Comparison of ENCODE assay signal across 9 mouse cellular contexts in the genomic region with DNA sequence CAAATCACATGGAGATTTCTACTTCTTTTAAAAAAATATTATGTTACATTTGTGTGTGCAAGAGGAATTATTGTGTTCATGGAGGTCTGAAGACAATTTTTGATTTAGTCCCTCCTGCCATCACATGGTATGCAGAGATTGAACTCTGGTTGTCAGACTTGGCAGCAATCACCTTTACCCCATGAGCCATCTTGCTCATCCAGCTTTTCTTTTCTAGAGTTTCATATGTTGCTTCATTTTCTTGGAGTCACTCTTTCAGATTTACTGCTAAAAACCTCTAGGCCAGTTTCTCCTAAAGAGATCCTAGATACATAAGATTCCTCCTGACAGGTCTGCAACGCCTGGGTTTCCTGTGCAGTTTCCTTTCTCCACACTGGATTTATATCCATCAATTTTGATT. TPM values are rescaled to one million over a fixed set of nuclear protein-coding genes. Genes with fewer than 3 reads are reported as not detected.
DNase-seq lines count a peak whose midpoint lies in the region; ATAC-seq and TF ChIP-seq lines count a peak whose summit lies in the region.
"Had no signal": no experiment of that assay in that cellular context is flagged by ENCODE, and none has a peak within 500 bp of the region (broad histone marks: within the 10 kb centered on the region; RNA-seq: fewer than 3 reads in every experiment).

No protein-coding gene starts in this region.

- H3K4me3 ChIP-seq in kidney, adult 2 months (ENCODE audit: insufficient read depth, low read depth, low read length), result no peak overlapping the region
- H3K4me3 ChIP-seq in embryonic facial prominence, embryonic 12.5 days, result 0 out of 2 replicates have a peak overlapping the region, but pooled peaks have one; percentile 66
- H3K4me3 ChIP-seq in intestine, embryonic 16.5 days (ENCODE audit: low read length), result peak overlapping the region; percentile 79

- no peaks in the 10 kb centered on the region; the same call in 1 of the 2 replicates for H3K36me3 ChIP-seq in kidney, adult 2 months (ENCODE audit: control insufficient read depth, insufficient read depth, low read length)
- no peaks in the 10 kb centered on the region for H3K36me3 ChIP-seq in embryonic facial prominence, embryonic 12.5 days
- H3K36me3 ChIP-seq in intestine, embryonic 16.5 days (ENCODE audit: control insufficient read depth, insufficient read depth, low read length), result no peaks in the 10 kb centered on the region

- no peaks in the 10 kb centered on the region for H3K27me3 ChIP-seq in kidney, adult 2 months (replicated peaks; ENCODE audit: control insufficient read depth, insufficient read depth, low read length)
- no peaks in the 10 kb centered on the region for H3K27me3 ChIP-seq in embryonic facial prominence, embryonic 12.5 days
- H3K27me3 ChIP-seq in intestine, embryonic 16.5 days (replicated peaks; ENCODE audit: control insufficient read depth, insufficient read depth, low read length), result no peaks in the 10 kb centered on the region
- H3K27me3 ChIP-seq: Patski had no signal

- 0 out of 2 replicates have a peak overlapping the region, but pooled peaks have one; percentile 5 for H3K9ac ChIP-seq in embryonic facial prominence, embryonic 12.5 days
- peak overlapping the region; percentile 71 for H3K9ac ChIP-seq in intestine, embryonic 16.5 days (ENCODE audit: low read depth, low read length)

- H3K27ac ChIP-seq in kidney, adult 2 months (ENCODE audit: insufficient read depth, low read depth, low read length), result peak overlapping the region; percentile 99
- H3K27ac ChIP-seq in embryonic facial prominence, embryonic 12.5 days, result peak overlapping the region; percentile 88
- peak overlapping the region; percentile 94 for H3K27ac ChIP-seq in intestine, embryonic 16.5 days (ENCODE audit: low read length)

- peaks cover 53% of the 10 kb centered on the region for H3K4me1 ChIP-seq in kidney, adult 2 months (ENCODE audit: control insufficient read depth, insufficient read depth, low read length)
- H3K4me1 ChIP-seq in embryonic facial prominence, embryonic 12.5 days, result peaks cover 36% of the 10 kb centered on the region
- H3K4me1 ChIP-seq in intestine, embryonic 16.5 days (ENCODE audit: control insufficient read depth, insufficient read depth, low read length), result peaks cover 28% of the 10 kb centered on the region

- peak overlapping the region; percentile 81 for H3K4me2 ChIP-seq in embryonic facial prominence, embryonic 12.5 days (replicated peaks)
- peak overlapping the region; percentile 77 for H3K4me2 ChIP-seq in intestine, embryonic 16.5 days (ENCODE audit: low read depth, low read length)

- no peak for TF ChIP-seq POLR2A in kidney, adult 2 months (IDR thresholded peaks at IDR 0.05; ENCODE audit: low read depth, low read length)

- 24% methylated on average over 1 of the region's 1 CpGs for WGBS in kidney, adult 2 months
- 35% methylated on average over 1 of the region's 1 CpGs for WGBS in embryonic facial prominence, embryonic 12.5 days
- WGBS in intestine, embryonic 16.5 days, result 29% methylated on average over 1 of the region's 1 CpGs

- no peak for DNase-seq in kidney, adult 2 months
- DNase-seq in kidney, adult 18-20 months, result no peak
- DNase-seq in naive thymus-derived CD4-positive, alpha-beta T cell, adult 2 months (ENCODE audit: low read depth), result peak; percentile 18
- DNase-seq in left cerebral cortex, postnatal 36 days (ENCODE audit: low spot score in 2 of 2), result no peak
- no peak for DNase-seq in spleen, adult 18-20 months

- ATAC-seq in embryonic facial prominence, embryonic 12.5 days (ENCODE audit: insufficient number of reproducible peaks, insufficient read depth, low FRiP score, low TSS enrichment), result no peak
- ATAC-seq in intestine, embryonic 16.5 days, result no peak
- ATAC-seq in megakaryocyte-erythroid progenitor cell, adult 5-6 weeks (replicated peaks; ENCODE audit: low FRiP score, low TSS enrichment, poor library complexity, severe bottlenecking), result no peak

- intact Hi-C loops in left cerebral cortex, postnatal 36 days (cut with DNase I), result no loop called here

- H3K9me3 ChIP-seq in embryonic facial prominence, embryonic 12.5 days, result no peaks in the 10 kb centered on the region
- H3K9me3 ChIP-seq in intestine, embryonic 16.5 days (ENCODE audit: control insufficient read depth, low read length), result no peaks in the 10 kb centered on the region

- TF ChIP-seq CTCF in kidney, adult 2 months (conservative IDR thresholded peaks at IDR 0.05; ENCODE audit: insufficient read depth, insufficient read length, low read depth, low read length), result no peak

RNA-seq across cellular contexts. Expression of a gene that starts 7.3 kb away (rescaled TPM):
- 121 and 131 TPM in 2 replicates for polyA plus RNA-seq in kidney, adult 2 months (2012; rRNA removed)
- 29.7 and 30.9 TPM in 2 replicates for polyA plus RNA-seq in embryonic facial prominence, embryonic 12.5 days (2016; fragmentation: Nextera tagmentation; extraction: Ambion mirVana)
- polyA plus RNA-seq in intestine, embryonic 16.5 days (2015; fragmentation: Nextera tagmentation; extraction: Ambion mirVana), result 12.5 and 14.5 TPM in 2 replicates
- total RNA-seq in megakaryocyte-erythroid progenitor cell, adult 5-6 weeks (2014; fragmentation: Nextera tagmentation), result 10.9 and 13.2 TPM in 2 replicates
- 12.7 and 14.4 TPM in 2 replicates for total RNA-seq in megakaryocyte-erythroid progenitor cell, adult 5-6 weeks (2017)
- 100 to 1,000 TPM; 244 to 267 TPM for total RNA-seq in left cerebral cortex, postnatal 36 days (2021)

RNA-seq across cellular contexts. Expression of a gene that starts 49.0 kb away (rescaled TPM):
- 31.6 and 40.3 TPM in 2 replicates for polyA plus RNA-seq in kidney, adult 2 months (2012; rRNA removed)
- polyA plus RNA-seq in embryonic facial prominence, embryonic 12.5 days (2016; fragmentation: Nextera tagmentation; extraction: Ambion mirVana), result 22.9 and 23.0 TPM in 2 replicates
- 25.3 and 28.6 TPM in 2 replicates for polyA plus RNA-seq in intestine, embryonic 16.5 days (2015; fragmentation: Nextera tagmentation; extraction: Ambion mirVana)
- 22.4 and 32.1 TPM in 2 replicates for total RNA-seq in megakaryocyte-erythroid progenitor cell, adult 5-6 weeks (2014; fragmentation: Nextera tagmentation)
- total RNA-seq in megakaryocyte-erythroid progenitor cell, adult 5-6 weeks (2017), result 11.7 and 20.4 TPM in 2 replicates
- 10 to 100 TPM; 26.4 to 37.6 TPM for total RNA-seq in left cerebral cortex, postnatal 36 days (2021)
